Mouse (Mus musculus) stomach, postnatal 0 days (tissue): ENCODE measurements around the gene Wipf2.

Source experiments
- CTCF ChIP-seq: IDR thresholded peaks from 2 replicates; pipeline ENCODE4 v1.5.1; 2016; ENCODE audit warnings: antibody characterized with exemption, low read depth, mild to moderate bottlenecking, moderate library complexity
- EP300 ChIP-seq: optimal IDR thresholded peaks from 2 replicates; pipeline ENCODE3; 2016; ENCODE audit warnings: antibody characterized with exemption

DNA sequence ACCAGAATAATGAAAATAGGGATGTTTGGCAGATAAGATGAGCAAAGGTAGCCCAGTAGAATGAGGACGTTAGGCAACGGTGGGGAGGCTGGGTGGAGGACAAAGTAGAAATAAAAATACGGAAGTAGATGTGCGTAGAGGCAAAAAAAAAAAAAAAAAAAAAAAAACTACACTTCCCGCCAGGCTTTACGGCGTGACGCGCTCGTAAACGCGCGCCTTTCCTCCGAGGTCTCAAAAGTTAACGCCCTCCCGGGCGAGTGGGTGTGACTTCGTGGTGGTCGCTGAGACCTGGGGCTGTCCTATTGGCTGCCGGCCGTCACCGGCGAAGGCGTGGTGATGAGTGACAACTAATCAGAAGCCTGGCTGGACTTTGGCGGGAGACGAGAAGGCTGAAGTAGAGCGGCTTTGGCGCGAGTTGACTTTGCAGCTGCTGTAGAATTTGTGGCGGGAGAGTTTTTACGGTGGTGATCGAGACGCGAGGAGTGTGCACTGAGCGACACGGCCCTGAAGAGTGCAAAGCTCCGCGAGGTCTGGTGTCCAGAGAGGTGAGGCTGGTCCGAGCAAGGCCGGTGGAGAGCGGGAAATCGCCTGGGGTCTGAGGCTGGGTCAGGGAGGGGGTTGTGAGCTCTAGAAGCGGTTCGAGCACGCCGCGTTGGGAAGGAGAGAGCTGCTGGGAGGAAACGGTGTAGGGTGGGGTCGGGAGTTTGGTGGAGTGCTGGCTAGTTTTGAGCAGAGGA is 44.2 kb downstream of the Wipf2 start, which contains the start of gene Cdc6:
- TF ChIP-seq CTCF (no peak), EP300 (no peak)
